Mouse (Mus musculus): ENCODE data around the gene Smg6. TPM values are rescaled to one million over a fixed set of nuclear protein-coding genes. Genes with fewer than 3 reads are reported as not detected.
A peak's percentile ranks its signal among the peaks of the same experiment; 100 is the strongest.

The Smg6 gene
- total RNA-seq, 4 experiments from 2014 or later = 16.7 to 22.8 (median 20.2) TPM

DNA sequence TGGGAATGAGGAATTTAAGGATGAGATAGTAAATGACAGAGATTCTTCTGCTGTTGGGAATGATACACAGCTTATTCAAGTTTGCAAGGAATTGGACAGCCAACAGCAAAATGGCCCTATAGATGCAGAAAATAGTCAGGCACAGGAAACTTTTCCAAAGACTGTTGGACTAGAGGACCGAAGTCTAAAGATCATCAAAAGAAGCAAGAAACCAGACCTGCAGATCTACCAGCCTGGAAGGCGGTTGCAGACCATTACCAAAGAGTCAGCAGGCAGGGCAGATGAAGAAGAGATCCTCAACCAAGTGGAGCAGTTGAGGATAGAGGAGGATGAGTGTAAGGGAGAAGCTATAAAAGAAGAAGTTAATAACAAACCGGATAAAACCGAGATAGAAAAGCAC, 3.5 kb downstream of the Smg6 start:
- DNase-seq (ENCODE audit: low spot score) = no peak

DNA sequence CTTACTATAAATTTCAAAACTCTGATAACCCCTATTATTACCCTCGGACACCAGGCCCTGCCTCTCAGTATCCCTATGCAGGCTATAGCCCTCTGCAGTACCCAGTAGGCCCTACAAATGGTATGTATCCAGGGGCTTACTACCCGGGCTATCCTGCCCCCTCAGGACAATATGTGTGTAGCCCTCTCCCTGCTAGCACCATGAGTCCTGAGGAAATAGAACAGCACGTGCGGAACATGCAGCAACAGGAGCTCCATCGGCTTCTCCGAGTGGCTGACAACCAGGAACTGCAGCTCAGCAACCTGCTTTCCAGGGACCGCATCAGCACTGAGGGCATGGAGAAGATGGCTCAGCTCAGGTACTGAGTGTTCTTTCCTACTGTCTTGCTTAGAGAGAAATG, 4.8 kb downstream of the Smg6 start:
- no peak for DNase-seq (ENCODE audit: low spot score)

DNA sequence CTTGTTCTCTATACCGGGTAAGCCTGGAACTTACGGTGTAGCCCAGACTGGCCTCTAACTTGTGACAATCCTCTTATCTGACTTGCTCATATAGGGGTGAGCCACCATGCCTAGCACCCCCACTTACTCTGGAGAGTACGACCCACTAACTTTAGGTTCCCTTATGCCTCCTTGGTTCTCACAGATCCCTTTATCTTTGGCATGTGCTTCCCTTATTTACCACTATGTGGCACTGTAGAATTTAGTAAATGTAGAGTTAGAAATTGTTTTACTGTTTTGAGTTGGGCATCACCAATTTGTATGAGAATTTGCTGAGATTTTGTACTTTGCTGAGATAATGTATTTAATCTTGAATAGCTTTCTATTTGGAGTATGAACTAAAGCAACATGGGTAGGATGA, 20.7 kb downstream of the Smg6 start:
- DNase-seq (ENCODE audit: low spot score) = peak; percentile 64

DNA sequence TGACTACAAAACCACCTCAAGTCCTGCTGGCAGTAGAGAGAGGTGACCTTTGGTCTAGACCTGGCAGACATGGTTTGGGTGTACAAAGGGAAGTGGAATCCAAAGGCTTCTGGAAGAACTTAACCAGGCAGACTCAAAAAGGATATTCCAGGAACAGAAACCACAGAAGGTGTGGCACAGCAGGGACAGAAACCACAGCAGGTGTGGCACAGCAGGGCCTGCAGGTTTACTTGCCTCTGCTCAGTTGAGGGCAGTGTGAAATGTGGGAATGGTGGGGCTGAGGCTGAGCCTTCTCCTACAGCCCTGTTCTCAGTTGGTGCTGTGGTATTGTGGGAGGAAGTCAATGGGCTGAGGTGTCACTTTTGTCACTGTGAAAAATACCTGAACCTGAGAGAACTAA, 29.3 kb downstream of the Smg6 start:
- no peak for DNase-seq (ENCODE audit: low spot score)

DNA sequence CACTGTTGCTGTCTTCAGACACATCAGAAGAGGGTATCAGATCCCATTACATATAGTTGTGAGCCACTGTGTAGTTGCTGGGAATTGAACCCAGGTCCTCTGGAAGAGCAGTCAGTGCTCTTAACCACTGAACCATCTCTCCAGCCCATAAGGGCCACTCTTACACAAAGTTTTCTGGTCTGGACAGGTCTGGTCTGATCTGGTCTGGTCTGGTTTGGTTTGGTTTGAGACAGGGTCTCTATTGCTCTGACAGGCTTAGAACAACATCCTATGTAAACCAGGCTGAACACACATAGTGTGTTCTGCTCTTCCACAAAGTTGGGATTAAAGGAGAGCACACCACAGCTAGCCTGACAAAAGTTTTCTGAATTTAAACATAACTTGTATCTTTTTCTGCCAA, 30.4 kb downstream of the Smg6 start:
- DNase-seq (ENCODE audit: low spot score) = no peak

DNA sequence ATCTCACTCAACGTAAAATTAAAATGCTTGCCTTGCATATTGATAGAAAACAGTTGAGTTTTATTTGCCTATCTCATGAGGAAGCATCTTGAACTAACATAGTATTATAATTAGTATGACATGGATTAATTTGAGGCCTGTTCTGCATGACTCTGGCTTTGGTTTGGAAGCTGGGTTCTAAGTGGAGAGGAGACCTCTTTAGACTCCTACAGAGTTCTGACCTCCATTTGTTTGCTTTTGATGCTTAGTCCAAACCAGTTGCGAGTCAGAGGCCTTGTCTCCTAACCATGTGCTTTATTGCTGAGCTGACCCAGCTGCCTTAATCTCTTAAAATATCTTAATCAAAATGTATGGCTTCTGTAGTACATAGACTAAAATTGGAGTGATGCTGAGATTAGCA, 32.0 kb downstream of the Smg6 start:
- no peak for DNase-seq (ENCODE audit: low spot score)

DNA sequence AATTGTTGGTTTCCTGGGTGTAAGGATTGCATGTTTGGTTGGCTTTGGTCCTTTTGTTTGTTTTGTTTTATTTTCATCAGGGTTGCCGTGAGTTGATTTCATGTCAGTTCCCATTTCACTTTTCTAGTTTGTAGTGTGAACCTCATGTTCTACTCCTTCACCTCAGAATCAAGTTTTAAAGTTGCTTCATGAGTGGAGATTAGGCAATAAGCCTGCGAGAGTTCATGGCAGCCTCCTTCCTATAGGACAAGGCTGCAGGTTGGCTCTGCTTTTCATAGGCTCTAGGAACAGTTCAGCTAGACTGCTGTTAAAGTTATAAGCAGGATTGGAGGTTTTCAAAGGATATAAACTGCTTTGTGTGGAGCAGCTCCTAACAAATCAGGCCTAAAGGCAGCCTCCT, 33.9 kb downstream of the Smg6 start:
- DNase-seq (ENCODE audit: low spot score) = no peak

DNA sequence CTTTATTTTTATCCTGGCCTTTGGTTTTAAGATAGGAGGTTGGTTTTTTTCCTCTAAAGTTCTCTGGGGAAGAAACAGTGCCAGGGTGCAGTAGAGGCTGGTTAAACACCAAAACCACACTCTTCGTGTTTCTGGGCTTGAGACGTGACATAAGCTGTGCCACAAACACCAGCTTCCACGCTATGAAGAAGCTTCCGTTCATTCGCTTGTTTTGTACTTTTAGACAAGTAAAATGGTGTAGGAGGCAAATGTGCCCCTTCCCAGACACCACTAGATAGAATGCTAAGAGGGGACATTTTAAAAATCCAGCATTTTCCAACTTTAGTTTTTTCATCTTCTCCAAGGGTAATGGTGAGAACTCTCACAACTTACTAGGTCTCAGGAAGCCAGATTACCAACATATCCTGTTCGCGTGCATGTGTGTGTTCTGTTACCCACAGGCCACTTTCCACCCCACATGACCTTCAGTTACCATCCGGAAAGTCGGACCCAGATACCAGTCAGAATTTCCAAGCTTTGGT, 34.5 kb downstream of the Smg6 start:
- no peak for DNase-seq (ENCODE audit: low spot score)

DNA sequence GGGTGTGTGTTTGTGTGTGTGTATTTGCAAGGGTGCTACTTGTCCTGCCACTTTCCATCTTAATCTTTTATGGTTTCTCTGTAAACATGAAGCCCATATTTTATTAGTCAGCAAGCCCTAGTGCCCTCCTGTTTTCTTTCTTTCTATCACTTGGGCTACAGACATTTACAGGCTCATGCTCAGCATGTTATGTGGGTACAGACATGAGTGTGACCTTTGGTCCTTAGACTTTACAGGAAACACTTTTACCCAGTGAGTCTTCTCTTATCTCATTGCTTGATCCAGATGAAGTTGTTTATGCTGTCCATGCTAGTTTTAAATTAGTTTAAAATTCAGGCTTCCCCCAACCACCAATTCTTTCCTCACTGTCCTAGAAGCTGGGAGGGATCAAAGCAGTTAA, 36.3 kb downstream of the Smg6 start:
- no peak for DNase-seq (ENCODE audit: low spot score)

DNA sequence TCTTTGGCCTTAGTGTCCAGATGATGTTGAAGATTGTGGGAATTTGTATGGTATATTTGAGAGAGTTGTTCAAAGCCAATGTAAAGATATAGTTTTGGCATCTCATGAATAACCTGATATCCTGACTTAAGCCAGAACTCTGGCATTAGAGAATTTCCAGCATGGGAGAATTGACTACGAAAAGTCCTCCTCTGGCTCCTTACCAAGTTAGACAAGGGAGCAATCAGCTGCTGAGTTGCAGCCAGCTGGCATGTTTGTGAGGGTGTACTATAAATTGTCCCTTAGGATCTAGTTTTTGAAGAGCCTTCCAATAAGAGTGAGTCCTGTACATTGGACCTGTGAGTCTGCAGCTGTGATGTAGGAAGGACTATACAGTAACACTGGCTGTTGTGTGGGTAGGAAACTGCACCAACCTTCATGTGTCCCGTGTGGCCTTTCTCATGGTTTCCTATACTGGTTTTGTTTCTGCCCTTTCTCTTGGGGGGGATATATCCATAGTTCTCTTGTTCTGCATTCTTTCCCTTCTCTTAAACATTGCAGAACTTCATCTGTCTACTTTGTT, 37.3 kb downstream of the Smg6 start:
- DNase-seq (ENCODE audit: low spot score) = no peak

DNA sequence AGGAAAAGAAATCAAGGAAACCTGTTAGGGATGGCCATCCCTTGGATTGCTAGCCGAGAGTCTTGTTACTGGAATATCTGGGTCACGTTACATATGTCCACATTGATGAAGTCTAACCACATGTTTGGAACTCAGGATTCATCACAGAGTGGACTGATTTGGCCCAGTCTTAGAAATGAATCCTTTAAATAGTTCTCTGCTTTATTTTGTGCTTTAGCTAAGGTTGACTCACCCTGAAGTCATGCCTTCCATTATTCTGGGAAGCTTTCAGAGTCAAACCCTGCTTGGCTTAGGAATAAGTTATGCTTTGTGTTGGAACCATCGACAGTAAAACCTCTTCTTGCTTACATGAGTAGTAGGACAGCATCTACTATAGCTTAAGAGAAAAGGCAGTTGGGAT, 39.9 kb downstream of the Smg6 start:
- DNase-seq (ENCODE audit: low spot score) = no peak

DNA sequence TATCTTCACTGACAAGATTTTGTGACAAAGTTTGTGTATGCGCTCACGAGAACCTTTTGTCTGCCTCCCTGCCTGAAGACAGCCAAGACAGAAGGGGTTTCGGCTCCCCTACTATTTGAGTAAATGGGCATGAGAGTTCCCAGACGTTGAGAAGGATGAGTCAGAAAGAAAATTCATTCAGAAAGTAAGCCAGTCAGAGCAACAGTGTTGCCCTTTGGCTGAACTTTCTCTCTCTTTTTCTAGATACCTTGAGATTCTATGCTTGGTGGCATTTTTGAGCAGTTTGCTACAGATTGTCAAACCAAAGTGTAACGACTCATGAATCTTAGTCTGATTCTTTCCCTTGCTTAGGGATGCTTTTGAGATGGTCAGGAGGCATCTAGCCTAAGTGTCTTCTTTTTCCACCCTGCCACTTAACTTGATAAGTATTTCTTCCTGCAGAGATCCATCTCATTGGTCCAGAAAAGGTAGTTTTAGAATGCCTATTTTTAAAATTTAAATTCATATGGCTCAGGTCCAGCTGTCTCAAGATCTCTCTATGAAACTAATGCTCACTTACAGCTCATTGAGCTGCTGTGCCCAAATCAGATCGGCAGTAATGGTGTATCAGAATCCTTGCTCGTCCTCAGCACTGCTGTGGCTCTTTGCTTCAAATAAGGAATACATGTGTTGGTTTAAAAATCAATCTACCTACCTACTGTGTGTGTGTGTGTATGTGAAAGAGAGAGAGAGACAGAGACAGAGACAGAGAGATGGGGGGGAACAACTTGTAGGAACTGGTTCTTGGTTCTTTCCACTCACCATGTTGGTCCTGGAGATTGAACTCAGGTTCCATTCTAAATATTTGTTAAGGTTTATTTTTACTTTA, 47.9 kb downstream of the Smg6 start:
- DNase-seq (ENCODE audit: low spot score) = no peak

DNA sequence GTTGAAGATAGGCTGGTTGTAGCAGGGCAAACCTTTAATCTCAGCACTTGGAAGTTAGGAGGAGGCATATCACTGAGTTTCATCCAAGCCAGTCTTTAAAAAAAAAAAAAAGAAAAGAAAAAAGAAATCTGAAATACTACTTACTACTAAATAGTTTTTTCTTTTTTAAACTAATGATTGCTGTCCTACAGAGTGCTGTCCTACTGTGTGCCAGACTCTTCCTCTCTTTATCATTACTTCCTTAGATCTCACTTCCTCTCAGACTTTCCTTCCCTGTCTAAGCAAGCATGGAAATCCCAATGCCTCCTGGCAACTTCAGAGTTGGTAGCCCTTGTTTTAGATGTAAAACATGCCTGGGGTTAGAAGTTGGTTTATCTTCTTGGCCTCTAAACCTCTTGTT, 49.0 kb downstream of the Smg6 start:
- DNase-seq (ENCODE audit: low spot score) = no peak

DNA sequence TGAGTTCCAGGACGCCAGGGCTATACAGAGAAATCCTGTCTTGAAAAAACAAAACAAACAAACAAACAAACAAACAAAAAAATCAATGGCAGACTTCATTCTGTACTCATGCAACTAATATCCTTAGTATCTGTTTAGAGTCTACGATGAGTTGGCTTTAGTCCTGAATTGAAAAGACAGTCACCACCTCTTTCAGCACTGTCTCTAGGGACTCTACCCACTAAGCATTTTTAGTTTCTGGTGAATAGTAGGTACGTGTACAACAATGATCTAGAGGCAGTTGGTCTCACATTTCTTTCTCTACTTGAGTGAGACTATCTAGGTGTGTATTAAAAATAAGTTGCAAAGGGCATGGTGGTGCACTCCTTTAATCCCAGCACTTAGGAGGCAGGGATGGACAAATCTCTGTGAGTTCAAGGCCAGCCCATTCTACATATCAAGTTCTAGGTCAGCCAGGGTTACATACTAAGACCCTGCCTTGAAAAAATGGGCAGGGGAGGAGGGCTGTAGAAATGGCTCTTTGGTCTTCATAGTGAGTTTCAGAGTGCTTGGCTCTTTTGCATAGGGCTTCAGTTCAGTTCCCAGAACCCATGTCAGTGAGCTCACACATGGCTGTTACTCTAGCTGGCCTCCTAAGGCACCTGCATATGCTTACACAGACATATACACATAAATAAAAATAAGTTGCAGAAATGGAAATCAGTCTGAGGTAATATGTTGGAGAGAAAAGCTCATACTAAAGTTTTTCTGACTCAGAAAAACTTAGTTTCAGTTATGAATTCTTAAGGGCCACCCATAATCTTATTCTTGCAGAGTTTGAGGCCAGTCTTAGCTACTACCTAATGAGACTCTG, 51.4 kb downstream of the Smg6 start:
- no peak for DNase-seq (ENCODE audit: low spot score)

DNA sequence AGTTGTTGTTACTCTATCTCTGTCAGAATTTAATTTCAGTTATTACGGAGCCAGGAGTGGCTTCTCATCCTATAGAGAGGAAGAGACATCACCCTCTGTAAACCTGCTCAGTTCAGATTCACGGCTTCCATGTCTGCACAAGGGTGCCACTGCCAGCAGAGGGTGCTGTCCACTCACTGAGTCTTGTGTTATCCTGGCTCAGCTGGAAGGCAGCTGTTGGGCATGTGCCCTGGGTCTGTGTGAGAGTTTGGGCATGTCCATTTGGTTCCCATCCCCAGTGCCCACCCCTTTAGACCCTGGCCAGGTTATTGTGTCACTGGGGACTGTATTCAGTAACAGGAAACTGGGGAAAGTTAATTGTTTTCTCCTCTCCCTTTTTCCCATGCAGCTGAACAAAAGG, 55.8 kb downstream of the Smg6 start:
- peak; percentile 85 for DNase-seq (ENCODE audit: low spot score)

DNA sequence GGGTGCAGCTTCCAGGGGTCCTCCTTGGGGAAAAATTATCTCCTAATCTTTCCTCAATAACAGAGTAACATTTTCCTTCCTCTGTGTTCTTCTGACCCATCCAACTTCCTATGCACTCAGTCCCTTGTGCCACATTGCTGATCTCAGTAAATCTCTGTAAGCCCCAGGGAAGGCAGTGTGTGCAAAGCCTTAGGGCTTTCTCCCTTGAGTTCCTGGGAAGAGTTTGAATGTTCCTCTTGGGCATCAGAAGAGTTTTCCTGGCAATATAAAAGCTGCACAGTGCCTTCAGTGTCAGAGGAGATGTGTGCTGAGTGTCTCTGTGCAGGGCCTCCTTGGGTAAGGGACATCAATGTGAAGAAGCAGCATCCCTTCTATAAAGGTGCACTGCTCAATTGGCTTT, 56.6 kb downstream of the Smg6 start:
- DNase-seq (ENCODE audit: low spot score) = no peak

DNA sequence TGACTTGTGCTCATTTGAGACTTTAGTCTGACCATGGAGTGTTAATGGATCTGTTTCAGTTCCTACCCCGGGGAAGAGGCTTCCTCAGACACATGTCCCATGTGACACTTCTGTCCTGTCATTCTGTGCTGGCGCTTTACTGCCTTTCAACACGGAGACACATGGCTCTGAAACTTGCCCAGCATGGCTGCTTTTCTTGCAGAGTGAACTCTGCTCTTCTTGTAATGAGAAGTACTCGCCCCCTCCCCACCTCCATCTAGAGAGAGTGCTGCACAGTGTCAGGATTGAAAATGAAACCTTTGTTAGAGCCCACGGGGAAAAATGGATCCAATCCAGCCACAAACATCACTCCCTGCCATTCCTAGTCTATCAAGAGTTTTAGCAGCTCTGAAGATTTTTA, 62.5 kb downstream of the Smg6 start:
- DNase-seq (ENCODE audit: low spot score) = peak; percentile 53

DNA sequence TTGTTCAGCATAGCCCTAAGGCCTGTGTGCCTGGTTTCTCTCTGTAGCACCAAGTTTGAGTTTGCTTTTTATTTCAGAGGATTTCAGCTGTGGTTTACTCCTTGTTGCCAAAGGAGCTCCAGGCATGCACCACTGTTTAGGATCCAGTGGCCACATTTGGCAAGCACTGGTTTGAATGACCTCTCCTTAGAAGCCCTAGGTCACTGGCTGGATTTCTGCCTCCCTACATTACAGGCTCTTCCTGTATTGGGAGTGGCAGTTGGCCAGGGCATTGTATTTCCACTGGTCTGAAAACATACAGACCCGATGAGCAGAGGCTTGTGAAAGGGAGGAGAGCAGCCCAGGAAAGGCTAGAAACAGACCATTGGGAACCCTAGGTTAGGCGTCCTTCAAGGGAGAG, 63.4 kb downstream of the Smg6 start:
- DNase-seq (ENCODE audit: low spot score) = peak; percentile 63

DNA sequence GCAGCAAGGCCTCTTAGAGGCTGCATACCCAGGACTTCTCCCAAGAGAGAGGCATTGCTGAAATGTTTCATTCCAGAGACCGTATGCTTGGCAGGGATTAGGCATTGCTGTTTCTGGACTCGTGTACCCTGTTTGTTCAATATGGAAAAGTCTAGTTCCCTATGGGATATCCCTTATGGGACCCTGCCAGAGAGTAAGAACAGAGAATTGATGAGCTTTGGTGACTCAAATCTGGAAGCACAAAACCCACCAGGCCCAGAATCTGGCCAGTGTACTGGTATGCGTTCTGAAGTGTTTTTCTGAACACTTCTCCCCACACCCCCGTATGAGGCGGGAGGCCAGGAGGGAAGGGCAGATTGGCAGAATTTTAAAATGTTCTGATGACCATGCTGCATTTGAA, 64.9 kb downstream of the Smg6 start:
- DNase-seq (ENCODE audit: low spot score) = no peak

DNA sequence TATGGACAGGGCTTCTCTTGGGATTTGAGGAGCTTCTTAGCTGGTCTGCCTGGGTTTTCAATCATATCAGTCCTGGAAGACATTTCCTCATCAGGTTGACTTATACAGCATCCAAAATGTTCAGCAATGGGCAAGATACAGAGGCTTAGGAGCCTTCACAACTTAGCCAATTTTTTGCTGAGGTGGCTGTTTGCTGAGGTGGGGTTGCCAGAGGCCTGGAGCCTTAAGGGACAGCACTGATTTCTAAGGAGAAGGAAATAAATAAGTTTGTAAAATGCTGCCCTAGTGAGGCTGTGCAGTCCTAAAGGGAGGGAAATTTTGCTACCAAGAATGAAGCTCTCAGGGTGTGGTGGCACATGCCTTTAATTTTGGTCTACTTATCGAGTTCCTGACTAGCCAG, 65.7 kb downstream of the Smg6 start:
- no peak for DNase-seq (ENCODE audit: low spot score)

DNA sequence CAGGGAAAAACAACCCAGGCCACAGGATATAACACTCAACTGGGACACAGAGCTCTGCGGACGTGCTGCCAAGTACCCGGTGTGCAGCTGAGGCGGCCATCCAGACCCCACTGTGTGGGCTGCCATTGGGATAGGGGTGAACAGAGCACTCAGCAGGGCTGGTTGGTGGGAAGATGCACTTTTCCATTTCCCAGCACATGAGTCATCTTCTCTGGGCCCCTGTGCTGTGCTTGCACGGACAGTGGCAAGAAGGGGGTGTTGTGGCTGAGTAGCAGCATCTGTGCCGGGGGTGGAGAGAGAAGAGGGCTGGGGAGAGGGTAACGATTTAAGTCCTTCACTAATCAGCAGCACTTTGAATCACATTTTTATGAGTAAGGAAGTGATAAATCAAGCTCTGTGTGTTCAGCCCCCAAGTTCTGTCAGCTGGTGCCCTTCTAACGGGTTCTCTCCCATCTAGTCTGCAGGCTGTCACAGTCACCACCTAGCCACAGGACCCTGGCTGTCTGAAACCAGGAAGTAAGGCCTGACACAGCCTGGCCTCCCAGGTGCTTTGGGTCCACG, 66.9 kb downstream of the Smg6 start:
- DNase-seq (ENCODE audit: low spot score) = no peak

DNA sequence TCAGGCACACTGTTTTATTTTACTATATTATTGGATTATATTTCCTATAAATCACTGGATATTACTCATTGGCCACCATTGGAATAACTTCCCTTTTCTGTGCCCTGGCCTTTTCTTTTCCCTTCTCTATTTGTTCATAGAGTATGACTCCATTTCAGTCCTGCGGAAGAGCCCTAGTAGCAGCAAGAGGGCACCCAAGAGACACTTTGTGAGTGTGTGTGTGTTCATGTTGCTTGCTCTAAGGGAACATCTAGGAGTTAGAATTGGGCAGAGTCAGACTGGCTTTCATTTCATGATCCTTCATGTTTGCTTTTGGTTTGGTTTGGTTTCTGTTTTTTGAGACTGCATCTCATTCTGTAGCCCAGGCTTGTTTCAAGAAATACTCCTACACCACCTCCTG, 68.5 kb downstream of the Smg6 start:
- DNase-seq (ENCODE audit: low spot score) = no peak
